ENCODE assay signal across 8 mouse cellular contexts in the genomic region with DNA sequence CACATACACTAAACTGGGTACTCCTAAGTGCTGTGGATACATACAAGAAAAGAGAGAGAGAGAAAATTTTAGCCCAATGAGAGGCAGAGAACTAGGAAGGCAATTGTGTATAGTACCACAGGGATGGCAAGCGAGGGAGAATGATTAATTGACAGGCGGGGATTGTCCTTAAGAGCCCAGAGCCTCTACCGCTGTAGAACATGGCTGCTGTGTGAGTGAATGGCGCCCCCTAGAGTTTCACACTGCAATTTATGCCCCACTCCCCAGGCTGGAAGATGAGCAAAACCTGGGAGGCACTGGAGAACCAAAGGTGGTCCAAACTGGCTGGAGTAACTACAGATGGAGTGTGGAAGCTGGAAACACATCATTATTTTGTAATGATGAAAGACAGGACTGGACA. TPM values are rescaled to one million over a fixed set of nuclear protein-coding genes. Genes with fewer than 3 reads are reported as not detected.
A peak's percentile ranks its signal among the peaks of the same experiment; 100 is the strongest.
DNase-seq lines count a peak whose midpoint lies in the region; ATAC-seq lines count a peak whose summit lies in the region.

No protein-coding gene starts in this region.

- no peaks in the 10 kb centered on the region for H3K27me3 ChIP-seq in embryonic facial prominence, embryonic 14.5 days (replicated peaks; ENCODE audit: control insufficient read depth, insufficient read depth, low read length)

- no peak overlapping the region for H3K4me3 ChIP-seq in embryonic facial prominence, embryonic 14.5 days (ENCODE audit: low read depth, low read length)

- H3K9ac ChIP-seq in embryonic facial prominence, embryonic 14.5 days (ENCODE audit: low read depth, low read length), result no peak overlapping the region

- WGBS in embryonic facial prominence, embryonic 14.5 days, result 25% methylated on average over 4 of the region's 4 CpGs

- peak; percentile 17 to 23 for DNase-seq in left cerebral cortex, adult 18-20 months (ENCODE audit: low spot score in 2 of 2)
- no peak for DNase-seq in left cerebral cortex, postnatal 25 days (ENCODE audit: low spot score in 2 of 2)
- DNase-seq in R1 (ENCODE audit: low read depth, low spot score), result peak; percentile 66
- peak; percentile 41 for DNase-seq in embryonic facial prominence, embryonic 14.5 days (ENCODE audit: low spot score)
- peak; percentile 65 to 68 for DNase-seq in kidney, adult 8-10 months
- peak; percentile 68 for DNase-seq in lung, postnatal 14 days
- peak; percentile 11 to 28 for DNase-seq in spleen, postnatal 14 days (ENCODE audit: low spot score in 2 of 2)
- DNase-seq in left cerebral cortex, adult 11 months (ENCODE audit: low spot score), result no peak

- no peaks in the 10 kb centered on the region for H3K9me3 ChIP-seq in embryonic facial prominence, embryonic 14.5 days (ENCODE audit: control insufficient read depth, low read length)

- H3K36me3 ChIP-seq in embryonic facial prominence, embryonic 14.5 days (ENCODE audit: control insufficient read depth, insufficient read depth, low read length), result no peaks in the 10 kb centered on the region

- no peaks in the 10 kb centered on the region for H3K4me1 ChIP-seq in embryonic facial prominence, embryonic 14.5 days (ENCODE audit: control insufficient read depth, insufficient read depth, low read length)

- intact Hi-C loops in left cerebral cortex, postnatal 25 days (cut with DNase I), result loop anchor here (2.0 kb wide), 1 partner anchor 59 kb away; no protein-coding TSS in a partner anchor

- ATAC-seq in embryonic facial prominence, embryonic 14.5 days (ENCODE audit: low read depth), result 0 out of 2 replicates have a peak, but pooled peaks have one; percentile 23

- no peak overlapping the region for H3K27ac ChIP-seq in embryonic facial prominence, embryonic 14.5 days (replicated peaks; ENCODE audit: low read depth, low read length)

- H3K4me2 ChIP-seq in embryonic facial prominence, embryonic 14.5 days (ENCODE audit: low read depth, low read length), result no peak overlapping the region

RNA-seq across cellular contexts. Expression of a gene that starts 24.8 kb away (rescaled TPM):
- total RNA-seq in left cerebral cortex, adult 18-20 months (2021), result 100 to 1,000 TPM; 315 to 349 TPM
- total RNA-seq in left cerebral cortex, postnatal 25 days (2021), result 100 to 1,000 TPM; 343 to 350 TPM
- polyA plus RNA-seq in embryonic facial prominence, embryonic 14.5 days (2014; fragmentation: Nextera tagmentation; extraction: Ambion mirVana), result 555 and 588 TPM in 2 replicates

RNA-seq across cellular contexts. Expression of a gene that starts 53.5 kb away (rescaled TPM):
- 10 to 100 TPM; 44.1 to 50.3 TPM for total RNA-seq in left cerebral cortex, adult 18-20 months (2021)
- 10 to 100 TPM; 47.8 to 56.8 TPM for total RNA-seq in left cerebral cortex, postnatal 25 days (2021)
- polyA plus RNA-seq in embryonic facial prominence, embryonic 14.5 days (2014; fragmentation: Nextera tagmentation; extraction: Ambion mirVana), result 124 and 125 TPM in 2 replicates

RNA-seq across cellular contexts. Expression of a gene that starts 53.7 kb away (rescaled TPM):
- total RNA-seq in left cerebral cortex, adult 18-20 months (2021), result 10 to 100 TPM; 36.9 to 39.0 TPM
- total RNA-seq in left cerebral cortex, postnatal 25 days (2021), result 10 to 100 TPM; 39.5 to 41.1 TPM
- 31.9 and 33.9 TPM in 2 replicates for polyA plus RNA-seq in embryonic facial prominence, embryonic 14.5 days (2014; fragmentation: Nextera tagmentation; extraction: Ambion mirVana)

Comparison
In these comparisons a context has a peak if more than half of its experiments do, and no peak if none do; other contexts are left out.
1. DNase-seq: peak in left cerebral cortex, adult 18-20 months (2 of 2), R1 (single experiment), embryonic facial prominence, embryonic 14.5 days (single experiment), kidney, adult 8-10 months (2 of 2), lung, postnatal 14 days (single experiment) and spleen, postnatal 14 days (2 of 2); none in left cerebral cortex, postnatal 25 days (0 of 2) and left cerebral cortex, adult 11 months (single experiment).